Mouse (Mus musculus): ENCODE results near the gene Arhgap18. TPM values are rescaled to one million over a fixed set of nuclear protein-coding genes. Genes with fewer than 3 reads are reported as not detected.

Arhgap18 gene
- 27.1 TPM for polyA plus RNA-seq (2014; fragmentation: Illumina TruSeq; extraction: RNeasy Lipid Tissue Mini Kit (QIAGEN cat#74804); ENCODE audit: low read depth, low replicate concordance)

DNA sequence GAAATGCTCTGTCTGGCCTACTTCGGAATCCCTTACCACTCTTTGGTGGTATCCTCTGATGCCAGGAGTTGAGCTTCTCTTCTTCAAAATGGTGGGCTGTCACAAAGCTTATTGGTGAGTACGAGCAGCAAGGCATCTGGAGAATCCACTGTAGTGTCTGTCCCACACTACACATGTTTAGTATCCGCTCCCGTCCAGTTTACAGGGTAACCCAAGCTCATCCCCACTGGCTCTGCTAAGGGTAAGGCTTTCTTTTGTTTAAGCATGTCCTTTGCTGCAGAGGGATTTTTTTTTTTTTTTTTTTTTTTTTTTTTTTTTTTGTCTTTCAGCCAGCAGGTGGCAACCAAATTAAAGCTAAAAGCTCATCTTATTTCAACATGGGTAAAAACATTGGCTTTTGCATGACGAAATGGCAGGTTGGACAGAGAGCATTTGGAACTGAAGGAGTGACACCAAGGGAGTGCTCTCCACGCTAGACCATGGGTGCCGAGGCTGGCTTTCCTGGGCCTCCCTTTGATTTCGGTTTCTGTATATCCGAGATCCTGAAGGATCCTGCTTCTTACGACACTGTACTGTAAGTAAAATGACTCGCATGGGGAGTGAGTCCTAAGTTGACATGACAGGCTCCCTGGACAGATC, at the start of gene Arhgap18:
Gene Arhgap18, plus strand, starts transcription at position 493 of the 639 bp plus-strand sequence.

